Mouse (Mus musculus) heart, adult 11 months (tissue): Measurements from ENCODE around the gene 2610507B11Rik.
A peak's percentile ranks its signal among the peaks of the same experiment; 100 is the strongest.
"Not testable (repeated sequence)": the region's sequence is repeated elsewhere in the genome, so short reads cannot be mapped to it uniquely, and the experiment has no call there.

Source experiments
- DNase-seq: peaks from one replicate; pipeline ENCODE4 v3.0.0; 2022

2610507B11Rik gene

DNA sequence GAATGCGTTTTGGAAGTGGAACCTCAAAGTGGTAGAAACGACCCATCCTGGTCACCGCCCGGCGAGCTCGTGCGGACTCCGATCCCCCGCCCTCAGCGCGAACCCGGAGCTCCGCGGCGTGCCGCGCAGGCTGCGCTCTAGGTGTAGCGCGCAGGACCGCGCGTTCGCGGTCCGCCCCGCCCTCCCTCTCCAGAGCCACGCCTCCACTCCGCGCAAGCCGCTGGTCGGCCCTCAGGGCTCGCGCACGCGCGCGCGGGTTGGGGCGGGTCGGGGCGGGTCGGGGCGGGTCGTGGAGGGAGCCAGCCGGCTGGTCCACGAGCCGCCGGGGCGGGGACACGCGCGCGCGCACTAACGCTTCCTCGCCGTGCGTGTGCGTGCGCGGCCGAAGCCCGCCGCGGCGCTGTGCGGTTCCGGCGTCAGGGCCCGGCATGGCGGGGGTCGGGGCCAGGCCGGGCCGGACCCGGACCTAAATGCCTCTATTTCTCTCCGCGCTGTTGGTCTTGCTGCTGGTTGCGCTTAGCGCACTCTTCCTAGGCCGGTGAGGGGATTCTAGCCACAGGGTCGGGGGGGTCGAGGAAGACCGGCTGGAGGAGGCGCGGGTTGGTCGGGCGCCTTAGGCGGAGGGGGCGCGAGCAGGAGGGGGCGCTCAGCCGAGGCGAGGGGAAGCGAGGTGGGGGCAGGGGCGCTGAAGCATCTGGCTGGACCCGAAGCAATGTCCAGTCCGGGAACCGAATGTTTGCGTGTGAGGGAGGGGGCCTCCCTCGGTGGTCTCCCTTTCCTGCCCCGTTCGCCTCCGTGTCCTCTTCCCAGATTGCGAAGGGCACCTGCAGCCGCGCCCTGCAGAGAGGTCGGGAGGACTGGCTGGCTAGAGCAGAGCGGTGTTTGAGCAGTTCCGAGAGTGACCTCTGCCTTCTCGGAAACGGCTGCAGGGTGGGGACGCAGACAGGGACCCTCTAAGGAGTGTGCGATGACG, at the start of gene 2610507B11Rik:
Gene 2610507B11Rik, plus strand, starts transcription at position 373 of the 973 bp plus-strand sequence.
- DNase-seq: peak; percentile 100

DNA sequence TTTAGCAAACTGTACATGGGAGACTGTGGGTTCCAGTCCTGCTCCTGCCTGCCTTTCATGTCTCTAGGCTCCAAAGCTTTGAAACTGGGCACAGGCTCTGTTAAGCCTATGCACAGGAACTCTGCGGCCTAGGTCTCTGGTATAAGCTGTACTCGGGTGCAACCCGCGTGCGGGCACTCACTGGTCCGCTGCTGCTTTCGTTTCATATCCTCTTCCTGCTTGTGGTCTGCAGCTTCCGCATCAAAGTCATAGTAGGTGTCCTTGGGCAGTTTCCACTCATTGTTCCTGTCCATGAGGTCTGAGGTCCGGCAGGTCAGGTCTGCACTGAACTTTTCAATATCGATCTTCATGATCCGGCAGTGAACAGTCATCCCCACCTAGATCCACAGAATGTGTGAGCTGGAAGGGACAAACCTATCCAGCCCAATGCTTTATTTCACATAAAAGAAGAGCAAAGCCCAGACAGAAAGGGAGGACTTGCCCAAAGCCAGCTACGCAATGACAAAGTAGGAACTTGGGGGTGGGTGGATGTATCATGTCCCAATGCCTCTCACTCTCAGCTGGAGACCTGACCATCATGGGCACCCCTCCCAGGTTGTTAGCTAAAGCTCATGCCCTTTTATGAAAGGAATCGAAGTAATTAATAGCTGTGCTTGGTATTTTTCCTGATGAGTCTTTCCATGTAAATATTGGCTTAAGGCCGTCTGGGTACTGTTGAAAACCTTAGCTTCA, 48.3 kb upstream of the 2610507B11Rik start:
- DNase-seq: peak; percentile 94

DNA sequence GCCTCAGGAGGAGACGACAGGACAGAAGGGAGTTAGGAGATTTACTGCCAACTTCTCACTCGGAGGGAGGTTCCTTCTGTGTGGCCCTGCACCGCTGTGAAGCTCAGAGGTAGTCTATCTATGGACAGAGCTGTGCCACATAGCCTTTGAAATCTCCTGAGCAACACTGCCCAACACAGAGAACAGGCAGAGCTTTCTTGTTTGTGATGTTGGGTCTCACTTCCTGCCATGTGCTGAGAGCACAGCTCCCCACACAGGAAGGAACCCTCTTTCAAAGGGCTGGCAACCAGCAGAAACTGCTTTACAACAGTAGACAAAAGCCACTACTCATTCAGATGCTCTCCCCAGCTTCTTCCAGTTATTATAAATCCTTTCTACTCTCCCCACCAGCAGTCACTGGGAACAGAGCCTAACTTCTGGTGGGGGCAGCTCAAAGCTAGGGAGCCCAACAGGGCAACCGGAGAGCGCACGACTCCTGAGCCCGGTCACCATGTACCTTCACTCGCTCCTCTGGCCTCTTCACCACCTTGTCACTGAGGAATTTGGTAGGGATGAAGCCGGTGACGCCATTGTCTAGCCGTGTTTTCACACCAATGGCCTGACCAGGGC, 45.7 kb upstream of the 2610507B11Rik start:
- DNase-seq: no peak

DNA sequence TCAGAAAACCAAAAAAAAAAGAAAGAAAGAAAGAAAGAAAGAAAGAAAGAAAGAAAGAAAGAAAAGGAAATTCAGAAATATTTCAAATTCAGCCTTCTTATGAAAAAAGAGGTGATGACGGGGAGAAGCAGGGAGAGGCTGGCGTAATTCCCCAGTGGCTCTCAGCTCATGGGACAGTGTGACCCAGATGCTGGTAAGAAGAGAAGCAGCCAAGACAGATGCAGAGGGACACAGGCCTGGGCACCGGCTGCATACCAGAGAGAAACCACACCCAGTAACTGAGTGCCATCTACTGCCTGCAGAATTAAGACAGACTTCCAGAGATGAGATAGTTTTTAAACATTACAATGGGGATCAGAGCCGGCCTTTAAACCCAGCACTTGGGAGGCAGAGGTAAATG, 38.0 kb upstream of the 2610507B11Rik start:
- no peak for DNase-seq

DNA sequence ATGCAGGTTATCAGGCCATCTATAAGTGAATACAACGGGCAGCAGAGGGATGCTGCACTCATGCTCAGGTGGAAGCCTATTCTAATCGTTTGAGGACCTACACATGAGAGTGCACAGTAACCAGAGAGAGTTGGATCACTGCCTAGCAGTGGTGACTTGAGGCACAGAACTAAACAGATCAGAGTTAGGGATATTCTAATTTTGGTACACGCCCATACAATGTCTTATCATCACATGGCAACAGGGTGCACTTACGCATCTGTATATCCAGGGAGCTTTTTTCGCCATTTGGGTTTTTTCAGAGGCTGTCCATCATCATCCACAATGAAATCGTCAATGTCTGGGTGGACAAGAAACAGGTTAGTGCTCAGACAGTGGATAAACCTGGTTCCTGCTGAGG, 30.0 kb upstream of the 2610507B11Rik start:
- no peak for DNase-seq

DNA sequence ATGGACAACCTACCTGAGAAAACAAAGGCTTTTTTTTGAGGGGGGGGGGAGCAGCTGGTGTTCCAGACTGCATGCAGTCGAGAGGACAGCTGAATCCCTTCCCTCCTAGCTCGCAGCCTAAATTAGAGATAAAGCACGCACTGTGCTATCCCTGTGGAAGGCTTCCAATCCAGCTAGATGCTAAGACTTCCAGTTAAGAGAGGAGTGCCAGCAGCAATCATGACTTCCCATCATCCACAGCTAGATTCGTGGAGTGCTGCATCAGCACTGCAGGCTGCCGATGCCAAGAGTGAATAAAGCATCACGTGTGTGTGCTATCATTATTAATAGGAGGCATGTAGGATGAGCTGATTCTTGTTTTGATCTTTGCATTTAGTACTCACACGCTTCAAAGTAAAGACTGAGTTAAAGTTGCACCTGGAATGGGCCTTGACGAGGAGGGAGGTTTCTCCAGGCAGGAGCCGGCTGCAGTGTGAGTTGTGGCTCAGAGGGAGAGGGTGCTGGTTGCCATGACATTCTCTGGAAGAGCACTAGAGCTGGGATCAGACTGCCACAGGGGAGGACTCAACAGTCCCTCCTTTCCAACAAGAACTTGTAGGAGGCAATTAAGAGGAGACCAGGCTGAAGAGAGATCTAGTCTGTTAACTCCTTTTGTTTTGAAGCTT, 21.2 kb upstream of the 2610507B11Rik start:
- peak; percentile 90 for DNase-seq

DNA sequence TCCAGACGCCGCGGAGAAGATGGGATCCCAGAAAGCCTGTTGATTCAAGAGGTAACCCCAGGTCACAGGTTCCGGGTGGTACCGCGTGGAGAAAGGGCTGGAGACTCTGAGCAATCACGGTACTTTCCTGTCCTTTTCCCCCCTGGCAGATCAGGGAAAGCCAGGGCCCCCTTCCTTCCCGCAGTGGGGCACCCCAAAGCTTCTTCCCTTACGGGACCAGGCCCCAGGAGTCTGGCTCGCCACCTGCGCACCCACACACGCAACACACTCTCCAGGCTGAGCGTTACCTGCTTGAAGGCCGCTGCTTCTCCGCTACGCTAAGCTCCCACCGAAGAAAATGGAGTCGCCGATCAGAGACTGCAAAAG, 16.3 kb upstream of the 2610507B11Rik start:
- no peak for DNase-seq

DNA sequence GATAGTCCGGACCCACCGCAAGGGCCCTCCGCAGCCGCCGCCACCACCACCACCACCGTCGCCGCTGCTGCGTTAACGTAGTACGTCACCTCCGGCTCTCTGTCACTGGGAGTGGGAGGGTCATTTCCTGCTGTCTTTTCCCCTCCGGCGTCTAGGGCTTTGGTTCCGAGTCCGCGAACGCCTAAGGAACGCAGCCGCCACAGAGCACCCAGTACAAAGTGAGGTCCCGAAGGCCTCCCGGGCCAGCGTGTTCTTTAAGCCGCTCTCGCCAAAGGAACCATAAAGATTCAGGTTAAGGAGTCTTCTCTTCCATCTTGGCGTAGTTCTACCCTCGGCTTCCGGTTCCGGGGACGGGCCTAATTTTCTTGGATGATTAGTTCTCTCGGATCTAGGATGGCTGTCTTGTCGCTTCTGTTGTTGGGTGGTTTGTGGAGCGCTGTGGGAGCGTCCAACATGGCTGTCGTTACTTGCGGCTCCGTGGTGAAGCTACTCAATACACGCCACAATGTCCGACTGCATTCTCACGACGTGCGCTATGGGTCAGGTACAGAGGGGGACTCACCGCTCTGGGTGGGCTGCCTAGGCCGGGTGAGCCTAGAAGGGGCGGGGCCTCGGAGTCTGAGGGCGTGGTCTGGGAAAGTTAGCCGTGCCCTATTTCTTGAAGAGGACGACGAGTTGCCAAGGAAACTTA, 15.8 kb upstream of the 2610507B11Rik start, which contains the start of the genes Sdf2 and Supt6:
Gene Sdf2, plus strand, starts transcription at position 120 of the 691 bp plus-strand sequence.
Gene Supt6, minus strand, starts transcription at position 361 of the 691 bp plus-strand sequence.
- DNase-seq: peak; percentile 99

DNA sequence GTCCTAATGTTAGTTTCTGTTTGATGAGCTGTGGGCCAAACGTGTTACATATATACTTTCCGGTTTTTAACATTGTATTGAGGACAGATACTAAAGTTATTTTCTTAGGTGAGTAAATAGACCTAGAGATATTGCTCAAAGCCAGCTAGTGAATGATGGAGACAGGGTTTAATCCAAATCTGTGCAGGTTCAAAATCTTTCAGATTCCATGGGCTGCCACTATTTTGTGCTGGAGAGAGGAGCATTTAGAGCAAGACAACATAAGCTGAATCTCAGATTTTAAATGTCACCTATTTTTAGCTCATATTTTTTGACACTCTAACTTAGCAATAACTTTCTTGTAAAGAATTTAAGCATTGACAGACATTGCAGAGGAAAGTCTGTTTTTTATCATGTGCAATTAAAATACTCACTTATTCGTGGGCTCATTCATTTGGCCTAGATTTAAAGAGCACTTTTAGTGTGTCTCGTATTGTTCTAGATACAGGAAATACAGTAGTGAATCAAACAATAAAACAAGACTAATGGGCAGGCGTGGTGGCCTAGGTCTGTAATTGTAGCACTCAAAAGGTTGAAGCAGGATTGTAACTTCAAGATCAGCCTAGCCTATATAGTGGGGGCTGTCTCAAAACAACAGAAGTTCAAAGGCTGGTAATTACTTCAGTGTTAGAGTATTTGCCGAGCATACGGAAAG, 15.1 kb upstream of the 2610507B11Rik start:
- no peak for DNase-seq

DNA sequence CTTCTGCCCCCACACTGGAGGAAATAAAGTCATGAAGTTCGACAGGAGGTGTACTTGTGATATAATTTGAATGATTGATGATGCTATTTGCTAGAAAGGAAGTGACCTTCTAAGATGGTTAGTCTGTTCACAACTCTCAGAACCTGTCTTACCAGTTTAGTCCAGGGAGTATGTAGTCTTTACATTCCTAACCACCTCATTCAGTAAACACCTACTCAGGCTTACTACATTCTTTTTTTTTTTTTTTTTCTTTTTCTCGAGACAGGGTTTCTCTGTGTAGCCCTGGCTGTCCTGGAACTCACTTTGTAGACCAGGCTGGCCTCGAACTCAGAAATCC, 14.6 kb upstream of the 2610507B11Rik start:
- no peak for DNase-seq

DNA sequence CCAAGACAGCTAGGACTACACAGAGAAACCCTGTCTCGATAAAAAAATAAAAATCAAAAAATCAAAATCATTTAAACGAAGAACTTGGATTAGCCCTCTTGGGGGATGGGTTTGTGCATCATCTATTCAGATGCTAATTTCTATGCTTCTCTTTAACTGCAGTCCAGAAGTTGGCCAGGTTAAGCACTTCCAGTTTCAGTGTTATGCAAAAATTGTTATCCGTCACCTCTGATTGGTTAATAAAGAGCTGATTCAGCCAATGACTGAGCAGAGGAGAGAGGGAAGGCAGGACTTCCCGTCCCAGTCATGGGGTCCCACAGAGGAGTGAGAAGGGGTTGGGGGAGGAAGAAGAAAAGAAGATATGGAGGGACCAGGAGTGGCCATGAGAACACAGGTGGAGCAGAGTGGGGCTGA, 13.8 kb upstream of the 2610507B11Rik start:
- no peak for DNase-seq

DNA sequence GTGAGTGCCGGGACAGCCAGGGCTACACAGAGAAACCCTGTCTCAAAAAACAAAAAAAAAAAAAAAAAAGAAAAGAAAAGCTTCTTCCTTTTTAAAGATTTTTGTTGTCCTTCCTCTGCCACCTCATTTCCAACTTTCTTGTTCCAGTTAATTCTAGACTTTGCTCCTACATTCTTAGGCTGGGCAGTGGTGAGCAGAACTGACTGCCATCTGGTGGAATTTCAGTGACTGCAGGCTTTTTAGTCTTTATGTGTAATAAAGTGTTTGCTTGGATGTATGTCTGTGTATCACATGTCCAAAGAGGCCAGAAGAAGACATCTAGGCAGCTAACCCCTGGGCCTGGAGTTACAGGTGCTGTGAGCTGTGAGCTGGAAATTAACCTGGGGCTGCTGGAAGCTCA, 4.9 kb upstream of the 2610507B11Rik start:
- no peak for DNase-seq

DNA sequence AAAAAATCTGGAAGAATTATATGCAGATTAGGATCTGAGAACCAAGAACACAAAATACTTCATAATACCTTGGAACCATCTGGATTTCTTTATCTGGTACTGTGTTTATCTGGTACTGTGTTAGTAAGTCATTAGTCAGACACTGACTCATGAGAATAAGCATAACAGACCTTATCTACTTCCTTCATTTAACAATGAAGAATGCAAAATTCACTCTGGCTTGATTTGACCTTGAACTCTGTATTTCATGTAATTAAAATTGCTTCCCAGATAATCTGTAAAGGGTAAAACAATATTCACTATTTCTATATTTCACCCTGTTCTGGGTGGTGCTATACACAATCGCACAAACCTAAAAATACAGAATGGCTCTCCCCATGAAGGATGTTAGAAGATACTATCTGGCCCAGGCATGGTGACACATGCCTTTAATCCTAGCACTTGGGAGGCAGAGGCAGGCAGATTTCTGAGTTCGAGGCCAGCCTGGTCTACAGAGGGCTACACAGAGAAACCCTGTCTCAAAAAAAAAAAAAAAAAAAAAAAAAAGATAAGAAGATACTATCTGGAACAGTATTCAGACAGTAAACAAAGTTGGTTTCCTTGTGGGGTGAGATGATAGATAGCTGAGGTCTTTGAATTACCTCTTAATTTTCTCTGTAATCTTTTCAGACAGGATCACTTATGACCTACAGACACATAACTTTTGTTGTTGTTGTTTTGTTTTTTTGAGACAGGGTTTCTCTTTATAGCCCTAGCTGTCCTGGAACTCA, 878 bp upstream of the 2610507B11Rik start:
- no peak for DNase-seq

DNA sequence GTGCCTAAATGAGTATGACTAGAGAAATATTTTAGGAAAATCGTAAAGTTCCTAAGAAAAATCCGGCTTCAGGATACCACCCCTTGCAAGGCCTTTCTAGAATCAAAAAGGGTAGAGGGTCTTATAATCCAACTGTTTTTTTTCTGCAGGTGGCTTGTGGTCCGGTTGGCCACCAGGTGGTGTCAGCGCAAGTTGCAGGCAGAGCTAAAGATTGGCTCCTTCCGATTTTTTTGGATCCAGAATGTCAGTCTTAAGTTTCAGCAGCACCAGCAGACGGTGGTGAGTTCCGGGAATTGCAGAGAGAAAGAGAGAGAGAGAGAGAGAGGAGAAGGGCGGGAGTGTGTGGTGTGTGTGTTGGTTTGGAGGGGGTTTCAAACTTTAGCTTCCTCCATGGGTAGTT, 998 bp downstream of the 2610507B11Rik start:
- DNase-seq: peak; percentile 91

DNA sequence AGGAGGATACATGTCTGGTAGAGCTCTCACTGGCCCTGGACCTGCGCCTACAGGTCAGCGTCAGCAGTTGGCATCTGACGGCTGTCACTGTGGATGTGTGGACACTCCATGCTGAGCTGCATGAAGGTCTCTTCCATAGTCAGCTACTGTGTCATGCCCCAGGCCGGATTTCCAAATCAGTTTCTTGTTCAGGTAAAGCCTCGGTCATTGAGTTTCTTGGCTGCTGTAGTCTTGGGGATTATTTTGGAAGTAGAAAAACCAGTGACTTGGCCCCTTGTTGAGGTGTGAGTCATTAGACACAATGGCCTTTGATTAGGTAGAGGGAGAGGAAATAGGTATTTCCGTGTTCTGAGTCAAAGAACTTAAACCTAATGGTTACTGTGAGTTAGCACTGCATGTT, 4.0 kb downstream of the 2610507B11Rik start:
- no peak for DNase-seq

DNA sequence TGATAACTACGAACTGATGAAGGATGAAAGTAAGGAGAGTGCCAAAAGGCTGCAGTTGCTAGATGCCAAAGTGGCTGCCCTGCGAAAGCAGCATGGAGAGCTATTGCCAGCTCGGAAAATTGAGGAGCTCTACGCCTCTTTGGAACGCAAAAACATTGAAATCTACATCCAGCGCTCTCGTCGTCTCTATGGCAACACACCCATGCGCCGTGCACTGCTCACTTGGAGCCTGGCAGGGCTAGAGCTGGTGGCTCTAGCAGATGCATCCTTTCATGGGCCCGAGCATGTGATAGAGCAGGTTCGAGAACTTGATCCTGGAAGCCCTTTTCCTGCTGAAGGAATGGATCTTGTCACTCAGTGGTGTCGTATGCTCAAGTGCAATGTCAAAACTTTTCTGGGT, 10.4 kb downstream of the 2610507B11Rik start:
- no peak for DNase-seq

DNA sequence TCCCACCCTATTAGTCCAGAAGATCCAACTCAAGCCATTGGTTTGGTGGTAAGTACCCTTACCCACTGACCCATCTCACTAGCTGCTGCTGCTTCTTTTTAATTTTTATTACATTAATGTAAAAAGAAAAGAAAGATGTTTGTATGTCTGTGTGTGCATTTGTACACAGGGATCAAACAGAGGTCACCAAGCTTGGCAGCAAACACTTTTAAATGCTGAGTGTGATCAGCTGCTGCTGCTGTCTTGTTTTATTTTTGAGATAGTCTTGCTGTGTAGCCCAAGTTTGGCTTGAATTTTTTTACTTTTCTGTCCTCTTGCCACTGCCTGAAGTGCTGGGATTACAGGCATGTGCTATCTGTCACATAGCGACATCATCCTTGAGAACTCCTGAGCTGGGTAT, 14.0 kb downstream of the 2610507B11Rik start:
- no peak for DNase-seq

DNA sequence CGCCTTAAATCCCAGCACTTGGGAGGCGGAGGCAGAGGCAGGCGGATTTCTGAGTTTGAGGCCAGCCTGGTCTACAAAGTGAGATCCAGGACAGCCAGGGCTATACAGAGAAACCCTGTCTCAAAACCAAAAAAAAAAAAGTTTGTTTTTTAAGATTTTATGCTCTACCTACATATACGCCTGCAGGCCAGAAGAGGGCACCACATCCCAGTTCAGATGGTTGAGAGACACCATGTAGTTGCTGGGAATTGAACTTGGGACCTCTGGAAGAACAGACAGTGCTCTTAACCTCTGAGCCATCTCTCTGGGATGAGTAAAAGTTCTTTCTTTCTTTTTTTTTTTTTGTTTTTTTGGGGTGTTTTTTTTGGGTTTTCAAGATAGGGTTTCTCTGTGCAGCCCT, 14.6 kb downstream of the 2610507B11Rik start:
- not testable (repeated sequence) for DNase-seq

DNA sequence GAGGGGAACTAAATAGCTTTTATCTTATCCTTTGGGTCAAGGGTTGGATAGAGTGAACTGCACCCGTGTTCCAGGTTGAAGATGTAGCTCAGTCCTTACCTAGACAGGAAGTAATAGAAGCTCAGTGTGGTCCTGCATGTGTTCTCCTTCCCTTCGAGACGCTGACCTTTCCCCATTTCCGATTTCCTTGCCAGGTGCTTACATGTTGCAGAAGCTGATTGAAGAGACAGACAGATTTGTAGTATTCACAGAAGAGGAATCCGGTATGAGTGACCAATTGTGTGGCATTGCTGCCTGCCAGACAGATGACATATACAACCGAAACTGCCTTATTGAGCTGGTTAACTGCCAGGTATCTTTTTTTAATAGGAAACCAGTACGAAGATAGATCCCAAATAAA, 17.3 kb downstream of the 2610507B11Rik start:
- peak; percentile 93 for DNase-seq

DNA sequence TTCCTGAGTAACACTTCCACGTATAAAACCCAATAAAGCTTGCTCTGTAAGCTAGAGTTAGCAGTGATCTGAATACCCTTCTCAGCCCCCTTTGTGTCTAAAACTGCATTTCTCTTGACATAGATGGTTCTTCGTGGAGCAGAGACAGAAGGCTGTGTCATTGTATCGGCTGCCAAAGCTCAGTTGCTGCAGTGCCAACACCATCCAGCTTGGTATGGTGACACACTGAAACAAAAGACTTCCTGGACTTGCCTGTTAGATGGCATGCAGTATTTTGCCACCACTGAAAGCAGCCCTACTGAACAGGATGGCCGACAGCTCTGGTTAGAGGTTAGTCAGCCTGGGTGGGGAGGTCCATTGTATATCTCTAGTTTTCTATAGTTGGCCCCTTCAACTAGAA, 18.0 kb downstream of the 2610507B11Rik start:
- no peak for DNase-seq
